Mouse (Mus musculus): ENCODE data around the gene Perp.

- TF ChIP-seq CTCF (IDR thresholded peaks at IDR 0.05; ENCODE audit: low read depth) (no peak), EP300 (optimal IDR thresholded peaks at IDR 0.05) (no peak)
These were observed 43.9 kb downstream of the Perp start for GRCm38 (mm10) chr10:18888751-18889150.

Measured in stomach, postnatal 0 days (tissue).